Mouse (Mus musculus) lung, postnatal 0 days (tissue): ENCODE measurements around the gene Tmem258.

ENCODE experiments used
- CTCF ChIP-seq: IDR thresholded peaks from 2 replicates; pipeline ENCODE4 v1.5.1; 2016; ENCODE audit warnings: antibody characterized with exemption, mild to moderate bottlenecking
- EP300 ChIP-seq: IDR thresholded peaks from 2 replicates; pipeline ENCODE4 v1.6.1; 2016; ENCODE audit warnings: antibody characterized with exemption, mild to moderate bottlenecking, control low read depth

DNA sequence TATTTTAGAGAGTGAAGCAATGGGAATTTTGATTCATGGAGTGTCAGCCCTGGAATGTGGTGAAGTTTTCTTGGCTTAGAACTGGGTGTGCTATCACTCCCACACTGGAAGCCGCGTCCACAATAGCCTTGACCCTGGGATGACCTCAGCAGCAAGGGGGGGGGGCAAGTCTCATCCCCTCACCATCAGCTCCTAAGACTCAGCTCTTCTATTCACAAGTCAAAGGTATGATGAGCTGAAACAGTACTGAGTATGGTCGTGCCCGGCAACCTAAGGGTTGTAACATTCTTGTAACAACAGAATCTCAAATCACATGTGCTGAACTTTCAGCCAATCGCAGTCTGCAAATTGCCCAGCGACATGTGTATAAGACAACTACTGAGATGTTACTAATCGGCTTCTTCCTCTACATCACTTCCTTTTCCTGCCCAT, 26.9 kb upstream of the Tmem258 start:
- TF ChIP-seq CTCF (no peak), EP300 (peak; percentile 30; the same call in 1 of the 2 replicates)
